Mouse (Mus musculus) erythroblast, embryonic 14.5 days (primary cell): ENCODE results near the gene Nbas.

ENCODE experiments used
- GATA1 ChIP-seq: IDR thresholded peaks from 2 replicates; pipeline ENCODE4 v1.6.1; 2012; ENCODE audit warnings: low read length, inconsistent platforms, mixed read lengths
- TAL1 ChIP-seq: IDR thresholded peaks from 3 replicates; pipeline ENCODE4 v1.6.1; 2012; ENCODE audit warnings: low read length, inconsistent platforms, mixed read lengths

- TF ChIP-seq TAL1 (no peak), GATA1 (no peak)
Observed at GRCm38 (mm10) chr12:13594746-13595469, 326.0 kb downstream of the Nbas start.
